Mouse (Mus musculus) CH12.LX (cell line): ENCODE data around the gene Arhgef3.

ENCODE experiments used
- CTCF ChIP-seq, 2 experiments: IDR thresholded peaks in 1 of 2; conservative IDR thresholded peaks in 1 of 2; 2 replicates each; pipeline ENCODE4 v1.5.1; 2011 to 2012; ENCODE audit warnings: low read depth in 2 of 2, low read length in 2 of 2, improper control_type of control experiment in 1 of 2, inconsistent platforms in 1 of 2, mild to moderate bottlenecking in 1 of 2, moderate library complexity in 1 of 2
- USF1 ChIP-seq: IDR thresholded peaks from 2 replicates; pipeline ENCODE4 v1.6.1; 2014; ENCODE audit warnings: low read depth, mild to moderate bottlenecking, inconsistent platforms, low read length, improper control_type of control experiment

GRCm38 (mm10) chr14:27242769-27243168, 128.1 kb downstream of the Arhgef3 start:
- TF ChIP-seq USF1, result no peak
- TF ChIP-seq CTCF (conservative IDR thresholded peaks at IDR 0.05 in 1 of 2, IDR thresholded peaks at IDR 0.05 in 1 of 2; ENCODE audit: low read depth in 2 of 2, low read length in 2 of 2), result no peak
